Mouse (Mus musculus) adrenal gland, postnatal 36 days (tissue): ENCODE measurements around the gene Vamp2. TPM values are rescaled to one million over a fixed set of nuclear protein-coding genes. Genes with fewer than 3 reads are reported as not detected.

ENCODE experiments used
- DNase-seq, 2 experiments: peaks; one replicate each; pipeline ENCODE4 v3.0.0; 2021; ENCODE audit warnings: mixed read lengths in 1 of 2
- total RNA-seq, 2 experiments: library from RNA; stranded (reverse); gene quantifications; 2 replicates each; pipeline ENCODE4 v1.2.3; 2021

Gene Vamp2
- total RNA-seq, 2 experiments from 2014 or later = 116 to 130 TPM

GRCm38 (mm10) chr11:69114621-69115020 lies 26.3 kb downstream of the Vamp2 start:
- DNase-seq = no peak

DNA sequence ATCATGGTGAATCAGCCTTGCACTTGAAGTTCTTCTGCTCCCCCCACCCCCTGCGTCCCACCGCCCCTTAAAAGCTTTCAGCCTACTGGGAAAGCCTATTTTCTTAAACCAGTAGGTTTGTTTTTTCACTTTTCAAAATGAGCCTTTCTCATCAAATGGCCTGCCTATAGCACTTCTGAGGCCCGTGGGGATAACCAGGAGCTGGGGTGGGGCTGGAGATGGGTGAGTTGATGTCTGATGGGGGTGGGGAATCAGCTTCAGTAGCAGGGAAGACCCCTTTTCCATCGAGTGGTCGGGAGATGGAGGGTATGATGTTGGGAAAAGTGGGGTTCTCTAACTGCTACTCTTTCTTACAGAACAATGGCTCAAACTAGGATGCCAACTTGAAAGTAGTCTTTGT lies 28.6 kb downstream of the Vamp2 start:
- no peak for DNase-seq

DNA sequence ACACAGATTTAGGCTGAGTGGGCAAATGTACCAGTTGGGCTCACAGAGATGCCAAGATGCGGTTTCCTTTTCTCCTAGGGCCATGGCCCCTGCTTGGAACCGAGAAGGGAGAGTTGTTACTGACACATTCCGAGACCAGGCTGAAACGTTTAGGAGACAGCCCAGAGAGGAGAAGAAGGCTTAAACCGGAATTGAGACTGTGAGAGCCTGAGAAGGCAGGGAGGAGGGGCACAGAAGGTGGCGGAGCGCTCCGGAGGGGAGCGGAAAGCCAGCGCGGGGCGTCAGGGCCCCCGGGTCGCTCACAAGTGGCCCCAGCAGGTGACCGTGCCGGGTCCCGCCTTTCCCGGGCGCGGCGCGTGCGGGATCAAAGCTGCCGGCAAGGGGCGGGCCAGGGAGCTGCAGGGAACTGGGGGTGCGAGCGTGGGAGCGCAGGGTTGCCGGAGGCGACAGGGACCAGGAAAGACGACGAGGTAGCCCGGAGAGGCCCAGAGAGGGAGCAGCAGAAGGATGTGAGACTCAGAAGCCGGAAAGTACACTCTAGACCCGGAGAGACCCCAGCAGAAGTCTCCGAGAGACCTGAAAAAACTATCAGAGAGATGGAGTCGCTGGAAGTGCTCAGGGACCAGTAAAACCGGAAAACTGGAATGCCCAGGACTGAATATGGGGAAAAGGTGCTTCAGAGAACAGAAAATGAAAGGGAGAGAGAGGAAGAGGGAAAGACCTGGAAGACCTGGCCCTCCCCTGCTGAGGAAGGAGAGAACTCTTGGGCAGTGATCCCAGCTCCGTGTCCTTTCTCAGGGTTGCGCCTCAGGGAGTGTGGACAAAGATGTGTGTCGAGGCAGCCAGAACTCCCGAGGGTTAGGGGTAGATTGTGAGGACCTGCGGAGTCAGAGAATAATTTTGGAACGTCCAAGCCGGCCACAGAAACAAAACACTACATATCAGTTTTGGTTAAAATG lies 29.7 kb downstream of the Vamp2 start:
- DNase-seq = peak; percentile 74 to 81

- DNase-seq = peak; percentile 81 to 87
These were observed 30.5 kb downstream of the Vamp2 start for GRCm38 (mm10) chr11:69118765-69119164.

DNA sequence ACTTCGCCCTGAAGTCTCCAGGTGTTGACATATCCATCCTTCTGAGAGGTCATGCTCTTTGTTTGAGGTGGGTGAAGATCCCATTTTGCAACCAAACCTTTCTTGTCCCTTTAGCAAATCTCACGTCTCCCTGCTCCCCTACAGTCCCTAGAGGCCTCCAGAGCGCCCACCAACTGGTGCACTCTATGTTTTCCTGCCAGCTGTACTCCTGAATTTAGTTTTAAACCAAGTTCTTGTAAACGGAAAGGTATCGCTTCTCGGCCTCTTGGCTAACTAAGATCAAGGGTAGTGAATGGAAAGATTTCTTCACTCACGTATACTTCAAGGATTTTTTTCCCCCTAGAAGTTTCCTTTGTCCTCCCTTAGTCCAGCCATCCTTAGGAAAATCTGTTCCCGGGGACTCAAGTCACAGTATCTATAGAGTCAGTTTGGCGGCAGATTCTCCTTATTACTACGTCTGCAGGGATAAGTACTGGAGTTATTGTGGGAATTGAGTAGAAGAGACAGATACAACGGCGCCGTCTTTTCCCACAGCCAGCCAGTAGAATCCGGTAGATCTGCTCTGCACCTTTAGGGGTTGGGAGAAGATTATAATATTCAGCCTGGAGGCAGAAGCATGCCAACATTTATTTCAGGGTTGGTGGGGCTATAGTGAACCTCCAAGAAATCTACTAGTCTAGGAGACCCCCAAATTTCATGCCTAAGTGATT lies 31.3 kb downstream of the Vamp2 start:
- DNase-seq = no peak

DNA sequence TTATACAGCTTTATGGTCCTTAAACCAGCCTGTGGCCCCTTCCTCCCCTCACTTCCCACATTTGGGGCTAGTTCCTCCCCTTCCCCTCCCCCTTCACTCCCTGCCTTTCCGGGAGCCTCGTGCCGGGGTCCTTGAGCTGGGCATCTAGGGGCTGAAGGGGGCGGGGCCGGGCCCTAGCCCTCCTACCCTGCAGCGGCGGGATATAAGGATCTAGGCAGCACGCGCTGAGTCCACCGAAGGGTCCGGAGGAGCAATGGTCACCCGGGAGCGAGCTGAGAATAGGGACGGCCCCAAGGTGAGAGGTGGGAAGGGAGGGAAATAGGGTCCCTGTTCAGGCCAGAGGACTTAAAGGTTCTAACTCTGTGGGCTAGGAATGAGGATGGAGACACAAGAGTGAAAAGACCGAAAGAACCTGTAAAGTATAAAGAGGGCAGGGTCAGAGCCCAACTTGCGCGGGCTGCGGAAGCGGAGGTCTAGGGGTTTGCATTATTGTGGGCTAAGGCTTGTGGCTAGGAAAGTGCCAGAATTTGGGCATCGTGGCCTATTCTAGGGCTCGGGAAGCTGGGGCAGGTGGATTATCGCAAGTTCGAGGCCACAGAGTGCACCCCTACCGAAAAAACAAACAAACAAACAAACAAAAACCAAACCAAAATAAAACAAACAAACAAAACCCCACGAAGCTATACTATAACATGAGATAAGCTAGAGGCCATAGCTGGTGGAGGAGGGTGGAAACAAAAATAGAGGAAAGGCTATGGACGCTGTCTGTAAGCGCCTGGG lies 32.1 kb downstream of the Vamp2 start, which contains the start of gene Hes7:
Gene Hes7 (plus strand): TSS at position 184 of the 780 bp plus-strand sequence.
- no peak for DNase-seq

DNA sequence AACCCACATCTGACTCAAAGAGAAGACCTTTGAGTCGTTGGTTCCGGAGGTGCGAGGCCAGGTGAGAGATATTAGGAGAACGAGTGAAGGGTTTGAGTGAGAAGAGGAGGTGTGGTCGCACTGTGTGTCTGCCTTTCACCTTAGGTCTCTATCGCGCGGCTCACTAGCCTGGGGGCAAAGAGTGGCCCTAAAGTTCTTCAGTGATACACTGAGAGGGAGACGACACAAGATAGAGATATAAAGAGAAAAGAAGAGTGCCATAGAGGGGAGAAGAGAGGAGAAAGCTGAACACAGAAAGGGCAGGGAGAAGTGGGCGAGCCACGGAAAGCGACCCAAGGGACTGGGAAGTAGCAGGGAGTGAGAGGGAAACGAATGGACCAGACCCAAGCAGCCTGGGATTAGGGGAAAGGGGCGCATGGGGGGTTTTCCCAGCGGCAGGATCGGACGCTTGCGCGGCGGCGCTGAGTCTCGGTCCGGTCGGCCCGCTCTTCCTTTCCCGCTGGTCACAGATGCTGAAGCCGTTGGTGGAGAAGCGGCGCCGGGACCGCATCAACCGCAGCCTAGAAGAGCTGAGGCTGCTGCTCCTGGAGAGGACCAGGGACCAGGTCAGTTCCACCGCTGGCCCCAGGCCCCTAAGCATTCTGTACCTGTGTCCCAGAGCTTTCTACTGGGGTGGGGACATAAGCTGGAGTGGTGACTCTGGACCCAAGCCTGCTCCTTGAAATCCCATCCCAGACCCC lies 32.9 kb downstream of the Vamp2 start:
- DNase-seq = peak; percentile 56 to 62

DNA sequence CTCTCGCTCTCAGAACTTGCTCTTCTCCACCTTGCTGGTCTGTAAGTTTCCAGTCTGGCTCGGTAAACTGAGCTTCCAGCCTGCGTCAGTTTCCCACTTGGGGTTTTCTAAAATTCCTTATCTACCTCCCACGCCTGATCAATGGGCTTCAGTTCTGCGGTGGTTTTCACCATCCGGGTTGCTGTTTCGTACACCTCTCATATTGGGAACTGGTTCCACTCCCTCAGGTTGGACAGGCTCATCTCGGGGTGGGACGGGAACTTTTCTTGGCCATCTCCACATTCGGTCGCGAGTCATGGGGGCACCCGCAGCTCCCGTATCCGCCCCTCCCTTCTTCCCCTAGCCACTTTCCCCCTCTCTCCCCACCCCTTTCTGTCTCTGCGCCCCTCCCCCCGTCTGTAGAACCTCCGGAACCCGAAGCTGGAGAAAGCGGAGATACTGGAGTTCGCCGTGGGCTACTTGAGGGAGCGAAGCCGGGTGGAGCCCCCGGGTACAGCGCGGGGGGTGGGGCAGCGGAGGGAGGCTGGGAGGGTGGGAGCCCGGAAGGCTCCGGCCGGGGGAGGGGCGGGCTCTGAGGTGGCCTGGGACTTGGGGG lies 33.5 kb downstream of the Vamp2 start:
- DNase-seq = no peak

DNA sequence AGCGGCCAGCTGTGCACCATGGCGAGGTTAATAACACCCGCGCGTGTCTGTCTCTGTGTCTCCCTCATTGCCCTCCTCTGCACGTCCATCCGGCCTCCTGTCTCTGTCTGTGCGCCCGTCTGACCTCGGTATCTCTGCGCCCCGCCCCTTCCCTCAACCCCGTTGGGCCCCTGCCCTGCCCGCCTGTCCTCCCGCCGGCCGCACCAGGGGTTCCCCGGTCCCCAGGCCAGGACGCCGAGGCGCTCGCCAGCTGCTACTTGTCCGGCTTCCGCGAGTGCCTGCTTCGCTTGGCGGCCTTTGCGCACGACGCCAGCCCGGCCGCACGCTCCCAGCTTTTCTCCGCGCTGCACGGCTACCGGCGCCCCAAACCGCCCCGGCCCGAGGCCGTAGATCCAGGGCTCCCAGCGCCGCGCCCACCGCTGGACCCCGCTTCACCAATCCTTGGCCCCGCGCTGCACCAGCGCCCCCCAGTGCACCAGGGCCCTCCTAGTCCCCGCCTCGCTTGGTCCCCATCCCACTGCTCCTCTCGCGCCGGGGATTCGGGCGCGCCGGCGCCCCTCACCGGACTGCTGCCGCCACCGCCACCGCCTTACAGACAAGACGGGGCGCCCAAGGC lies 34.2 kb downstream of the Vamp2 start, which contains the start of gene 9130213A22Rik:
Gene 9130213A22Rik (minus strand): TSS at position 254 of the 616 bp plus-strand sequence.
- peak; percentile 92 to 94 for DNase-seq

GRCm38 (mm10) chr11:69123056-69123692 lies 34.9 kb downstream of the Vamp2 start:
- DNase-seq = peak; percentile 89 to 90

DNA sequence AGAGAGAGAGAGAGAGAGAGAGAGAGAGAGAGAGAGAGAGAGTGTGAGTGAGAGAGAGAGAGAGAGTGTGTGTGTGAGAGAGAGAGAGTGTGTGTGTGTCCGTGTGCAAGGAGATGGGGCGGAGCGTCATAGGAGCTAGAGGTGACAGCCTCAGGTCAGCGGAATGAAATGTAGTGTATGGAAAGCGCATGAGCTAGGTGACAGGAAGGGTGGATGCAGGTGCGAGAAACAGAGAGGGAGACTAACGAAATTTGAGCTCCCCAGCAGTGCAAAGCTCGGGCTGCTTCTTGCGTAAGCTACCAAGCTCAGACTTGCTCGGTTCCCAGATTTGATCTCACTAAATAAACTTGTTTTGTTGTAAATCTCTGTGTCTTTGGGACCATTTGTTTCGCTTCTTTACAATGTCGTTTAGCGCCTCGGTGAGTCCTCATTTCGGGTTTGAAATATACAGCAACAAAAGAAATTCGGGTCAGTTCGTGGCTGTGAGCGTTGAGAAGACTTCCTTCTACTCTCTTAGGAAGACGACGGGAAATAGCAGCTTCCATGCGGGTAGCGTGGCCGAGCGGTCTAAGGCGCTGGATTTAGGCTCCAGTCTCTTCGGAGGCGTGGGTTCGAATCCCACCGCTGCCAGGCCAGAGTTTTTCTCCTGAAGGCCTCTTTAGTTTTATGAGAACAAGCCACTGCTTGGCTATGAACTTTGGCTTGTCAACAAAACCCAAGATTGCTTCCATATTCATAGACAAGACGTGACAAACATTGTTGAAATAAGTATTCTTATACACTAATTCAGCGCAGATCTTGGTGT lies 35.6 kb downstream of the Vamp2 start:
- DNase-seq = peak; percentile 89 to 91

DNA sequence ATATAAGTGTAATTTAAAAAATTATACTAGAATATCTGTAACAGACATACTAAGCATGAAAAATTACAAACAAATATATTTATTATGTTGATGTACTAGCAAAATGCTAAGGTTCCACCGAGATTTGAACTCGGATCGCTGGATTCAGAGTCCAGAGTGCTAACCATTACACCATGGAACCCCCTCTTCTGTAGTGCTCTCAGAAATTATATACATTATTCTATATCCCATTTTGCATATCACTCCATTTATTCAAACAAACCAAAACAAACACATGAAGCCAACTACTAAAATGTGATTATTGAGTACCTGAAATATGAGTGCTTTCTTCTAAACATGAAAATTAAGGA lies 36.2 kb downstream of the Vamp2 start:
- DNase-seq = peak; percentile 55 to 69

- peak; percentile 81 to 84 for DNase-seq
These were observed 37.0 kb downstream of the Vamp2 start for GRCm38 (mm10) chr11:69125041-69125851.

- DNase-seq = no peak
These were observed 37.4 kb downstream of the Vamp2 start, which contains the start of gene Aloxe3 for GRCm38 (mm10) chr11:69125852-69125918. Gene Aloxe3 (plus strand): TSS chr11:69125896.

DNA sequence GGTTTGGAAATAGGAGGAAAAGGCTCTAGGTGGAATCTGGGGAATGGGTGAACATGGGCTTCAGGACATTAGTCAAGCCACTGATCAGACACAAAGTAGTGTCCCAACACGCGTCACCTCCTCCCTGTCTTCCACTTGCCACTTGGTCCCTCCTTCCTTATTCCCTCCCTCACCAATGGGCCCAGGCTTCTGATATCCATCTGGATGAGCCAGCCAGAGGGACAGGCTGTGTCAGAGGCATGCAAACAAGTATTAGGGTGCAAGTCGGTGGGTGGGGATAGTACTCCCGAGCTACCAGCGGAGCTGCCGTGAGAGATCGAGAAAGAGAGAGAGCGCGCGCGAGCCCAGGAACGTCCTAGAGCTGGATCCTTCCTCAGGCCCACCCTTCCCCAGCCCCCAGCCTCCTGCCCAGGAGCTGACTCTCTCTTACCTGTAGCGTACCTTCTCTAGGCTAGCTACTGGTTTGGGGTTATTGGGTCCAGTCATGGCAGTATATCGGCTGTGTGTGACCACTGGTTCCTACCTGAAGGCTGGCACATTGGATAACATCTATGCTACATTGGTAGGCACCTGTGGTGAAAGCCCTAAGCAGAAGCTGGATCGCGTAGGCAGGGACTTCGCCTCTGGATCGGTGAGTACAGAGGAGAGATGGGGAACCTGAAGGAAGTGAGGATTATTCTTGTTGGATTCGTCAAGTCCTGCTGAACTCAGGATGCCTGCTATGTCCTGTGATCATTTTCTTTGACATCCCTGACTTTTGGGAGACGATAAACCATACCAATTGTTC lies 37.8 kb downstream of the Vamp2 start:
- DNase-seq = no peak

- DNase-seq = no peak
These were observed 38.4 kb downstream of the Vamp2 start for GRCm38 (mm10) chr11:69126706-69127095.

DNA sequence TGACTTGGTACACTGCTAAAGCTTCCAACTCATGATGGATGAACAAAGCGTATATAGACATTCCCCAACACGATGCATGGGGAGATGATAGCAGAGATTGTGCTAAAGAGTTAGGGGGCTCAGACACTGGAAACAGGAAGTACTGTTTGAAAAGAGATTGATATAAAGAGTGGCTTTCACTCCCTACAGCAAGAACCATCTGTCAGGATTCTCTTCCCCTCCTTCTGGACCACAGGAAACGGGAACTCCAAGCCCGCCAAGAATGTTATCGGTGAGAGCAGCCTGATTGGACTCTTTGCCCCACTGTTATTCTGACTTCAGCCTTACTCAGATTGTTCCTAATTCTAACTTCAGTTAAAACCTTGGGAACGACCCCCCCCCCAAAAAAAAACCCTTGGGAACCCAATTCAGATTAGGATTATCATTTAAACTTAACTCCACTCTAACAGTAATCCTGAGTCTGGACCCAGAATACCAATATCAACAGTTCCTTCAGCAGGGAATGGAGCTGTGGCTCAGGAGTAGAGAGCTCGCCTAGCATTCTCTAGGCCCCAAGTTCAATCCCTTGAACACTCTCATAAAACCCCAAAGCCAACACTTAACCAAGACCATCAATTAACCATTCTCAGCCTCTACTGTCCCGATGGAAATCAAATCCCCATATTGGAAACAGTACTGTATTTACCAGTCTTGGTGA lies 40.3 kb downstream of the Vamp2 start:
- DNase-seq = no peak

GRCm38 (mm10) chr11:69133566-69133922 lies 45.3 kb downstream of the Vamp2 start:
- DNase-seq = no peak
